Mouse (Mus musculus): ENCODE data around the gene Gm4767.
A peak's percentile ranks its signal among the peaks of the same experiment; 100 is the strongest.
"Not testable (repeated sequence)": the region's sequence is repeated elsewhere in the genome, so short reads cannot be mapped to it uniquely, and the experiment has no call there.

Gene Gm4767

DNA sequence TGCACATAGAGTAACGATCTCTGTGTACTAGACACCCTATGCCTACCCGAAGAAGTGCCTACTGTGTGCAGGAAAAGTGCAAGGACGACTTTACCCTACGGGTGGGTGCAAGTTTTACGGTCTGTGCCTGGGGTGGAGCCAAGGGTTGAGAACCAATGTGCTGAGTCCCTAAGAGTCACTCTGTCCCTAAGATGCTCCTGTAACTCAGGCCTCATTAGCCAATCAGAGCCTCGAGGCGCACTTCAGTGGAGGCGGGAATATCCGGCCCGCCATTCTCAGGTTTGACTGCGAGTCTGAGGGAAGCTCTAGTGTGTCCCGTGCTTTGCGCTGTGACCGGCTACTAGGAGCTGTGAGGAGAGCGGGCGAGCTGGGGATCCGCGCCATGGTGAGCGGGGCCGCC is at the start of gene Gm4767:
Gm4767 (plus strand) TSS at position 288 of the 400 bp plus-strand sequence.
- DNase-seq: peak; percentile 5

DNA sequence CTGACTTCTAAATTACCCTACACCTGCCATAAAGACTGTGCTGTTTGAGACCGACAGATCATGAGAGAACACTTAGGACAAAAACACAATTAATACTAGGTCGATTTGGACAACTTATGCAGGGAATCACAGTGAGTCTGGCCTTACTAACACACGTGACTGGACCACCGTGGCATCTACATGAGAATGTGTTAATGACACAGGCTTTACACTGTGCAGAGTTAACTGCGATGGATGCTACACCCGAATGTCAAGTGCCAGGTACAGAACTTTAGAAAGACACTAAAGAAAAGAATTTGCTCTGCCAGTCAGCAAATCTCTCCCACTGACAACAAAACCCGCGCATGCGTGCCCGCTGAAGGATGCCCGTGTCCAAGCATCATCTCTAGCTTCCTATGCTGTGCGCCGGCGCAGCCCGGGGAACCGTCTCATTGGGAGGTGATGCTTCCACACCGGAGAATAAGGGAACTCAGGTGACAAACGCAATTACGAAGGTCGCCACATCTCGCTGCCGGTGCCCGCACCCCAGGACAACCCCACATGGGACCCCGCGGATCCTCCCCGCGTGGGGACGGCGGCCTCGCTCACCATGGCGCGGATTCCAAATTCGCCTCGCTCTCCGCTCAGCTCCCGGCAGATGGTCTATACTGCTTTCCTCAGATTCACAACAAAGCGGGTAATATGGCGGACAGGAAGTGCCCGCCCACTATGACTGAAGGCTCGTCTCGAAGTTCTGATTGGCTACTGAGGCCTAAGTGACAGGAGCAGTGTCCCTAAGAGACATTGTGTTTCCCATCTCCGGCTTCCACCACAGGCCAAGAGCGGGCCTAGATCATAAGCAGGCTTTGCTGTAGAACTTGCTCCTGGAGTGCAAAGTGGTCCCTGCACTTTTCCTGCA is 41.2 kb upstream of the Gm4767 start, which contains the start of gene Gm3055:
Gm3055 (minus strand) TSS at position 656 of the 898 bp plus-strand sequence.
- not testable (repeated sequence) for DNase-seq

DNA sequence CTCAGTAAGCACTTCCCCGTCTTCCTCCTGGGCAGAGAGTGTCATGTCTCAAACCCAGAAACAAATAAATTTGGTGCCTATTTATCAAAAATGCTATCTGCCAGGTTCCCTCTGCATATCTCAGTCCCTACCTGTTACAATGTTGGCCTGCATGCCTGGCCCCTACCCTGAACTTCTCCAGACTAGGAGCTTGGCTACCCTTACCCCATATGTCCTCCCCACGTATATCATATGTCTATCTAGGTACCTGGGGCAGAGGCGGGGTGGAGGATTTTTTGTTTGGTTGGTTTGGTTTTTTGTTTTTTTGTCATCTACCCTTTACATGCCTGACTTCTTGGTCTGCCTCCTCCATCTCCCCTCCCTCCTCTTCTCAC is 40.6 kb upstream of the Gm4767 start:
- not testable (repeated sequence) for DNase-seq

DNA sequence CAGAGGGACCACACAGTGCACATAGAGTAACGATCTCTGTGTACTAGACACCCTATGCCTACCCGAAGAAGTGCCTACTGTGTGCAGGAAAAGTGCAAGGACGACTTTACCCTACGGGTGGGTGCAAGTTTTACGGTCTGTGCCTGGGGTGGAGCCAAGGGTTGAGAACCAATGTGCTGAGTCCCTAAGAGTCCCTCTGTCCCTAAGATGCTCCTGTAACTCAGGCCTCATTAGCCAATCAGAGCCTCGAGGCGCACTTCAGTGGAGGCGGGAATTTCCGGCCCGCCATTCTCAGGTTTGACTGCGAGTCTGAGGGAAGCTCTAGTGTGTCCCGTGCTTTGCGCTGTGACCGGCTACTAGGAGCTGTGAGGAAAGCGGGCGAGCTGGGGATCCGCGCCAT is 34.2 kb downstream of the Gm4767 start:
- DNase-seq: not testable (repeated sequence)

DNA sequence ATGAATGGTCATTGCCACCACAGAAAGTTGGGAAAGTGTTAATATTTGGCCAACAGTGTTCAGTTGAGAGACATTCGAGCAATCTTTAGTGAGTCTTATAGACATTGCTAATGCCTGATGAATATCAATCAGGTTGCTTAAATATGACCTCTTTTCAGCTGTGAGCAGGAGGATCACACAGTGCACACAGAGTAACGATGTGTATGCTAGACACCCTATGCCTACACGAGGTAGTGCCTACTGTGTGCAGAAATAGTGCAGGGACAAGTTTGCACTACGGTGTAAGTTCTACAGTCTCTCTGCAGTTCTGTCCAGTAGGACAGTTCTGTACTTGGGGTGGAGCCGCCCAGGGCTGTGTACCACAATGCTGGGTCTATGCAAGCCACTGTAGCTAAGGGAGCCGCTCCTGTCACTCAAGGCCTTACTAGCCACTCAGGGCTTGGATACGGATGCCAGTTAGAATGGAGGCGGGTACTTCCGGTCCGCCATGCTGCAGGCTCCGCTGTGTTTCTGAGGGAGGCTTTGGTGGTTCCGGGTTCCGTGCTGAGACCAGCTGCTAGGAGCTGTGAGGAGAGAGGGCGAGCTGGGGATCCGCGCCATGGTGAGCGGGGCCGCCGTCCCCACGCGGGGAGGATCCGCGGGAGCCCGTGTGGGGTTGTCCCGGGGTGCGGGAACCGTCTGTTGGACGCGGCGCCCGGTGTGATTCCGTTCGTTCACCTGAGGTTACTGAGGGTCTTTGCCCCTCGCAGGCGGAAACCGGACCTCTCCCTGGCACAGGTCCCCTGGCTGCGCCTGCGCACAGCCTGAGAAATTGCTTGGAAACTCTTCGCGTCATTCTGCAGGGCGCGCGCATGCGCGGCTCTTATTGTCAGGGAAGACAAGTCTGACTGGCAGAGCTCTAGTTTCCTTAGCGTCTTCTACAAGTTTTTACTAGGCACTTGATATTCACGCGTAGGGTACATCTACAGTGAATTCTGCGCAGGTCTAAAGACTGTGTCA is 51.7 kb downstream of the Gm4767 start, which contains the start of gene Gm32687:
Gm32687 (plus strand) TSS at position 526 of the 999 bp plus-strand sequence.
- DNase-seq: peak; percentile 11
